Mouse (Mus musculus): ENCODE measurements around the gene Dnah8. TPM values are rescaled to one million over a fixed set of nuclear protein-coding genes. Genes with fewer than 3 reads are reported as not detected.

The Dnah8 gene
- polyA plus RNA-seq, 1 experiment: not detected

GRCm38 (mm10) chr17:30734770-30735169 is 110.6 kb downstream of the Dnah8 start:
- TF ChIP-seq GATA1 (IDR thresholded peaks at IDR 0.05; ENCODE audit: borderline replicate concordance, low read length) (no peak), FLI1 (IDR thresholded peaks at IDR 0.05; ENCODE audit: low read length) (no peak)
- H3K4me1 ChIP-seq: no peaks in the 10 kb centered on the region
- no peak overlapping the region for H3K4me3 ChIP-seq (replicated peaks)
- H3K36me3 ChIP-seq (replicated peaks; ENCODE audit: low read length): no peaks in the 10 kb centered on the region
- peaks cover 44% of the 10 kb centered on the region for H3K9me3 ChIP-seq
- H3K27me3 ChIP-seq (replicated peaks): no peaks in the 10 kb centered on the region

- Histone ChIP-seq H3K36me3 (replicated peaks; ENCODE audit: low read length) (no peaks in the 10 kb centered on the region), H3K9me3 (peaks cover 48% of the 10 kb centered on the region), H3K4me1 (no peaks in the 10 kb centered on the region), H3K4me3 (replicated peaks) (no peak overlapping the region), H3K27me3 (replicated peaks) (no peaks in the 10 kb centered on the region)
- TF ChIP-seq GATA1 (IDR thresholded peaks at IDR 0.05; ENCODE audit: borderline replicate concordance, low read length) (no peak), FLI1 (IDR thresholded peaks at IDR 0.05; ENCODE audit: low read length) (no peak)
Observed at GRCm38 (mm10) chr17:30735454-30735853, 111.3 kb downstream of the Dnah8 start.

- Histone ChIP-seq H3K4me1 (no peaks in the 10 kb centered on the region), H3K4me3 (replicated peaks) (no peak overlapping the region), H3K36me3 (replicated peaks; ENCODE audit: low read length) (no peaks in the 10 kb centered on the region), H3K9me3 (peaks cover 48% of the 10 kb centered on the region), H3K27me3 (replicated peaks) (no peaks in the 10 kb centered on the region)
- TF ChIP-seq FLI1 (IDR thresholded peaks at IDR 0.05; ENCODE audit: low read length) (no peak), GATA1 (IDR thresholded peaks at IDR 0.05; ENCODE audit: borderline replicate concordance, low read length) (no peak)
Observed at GRCm38 (mm10) chr17:30737797-30738196, 113.6 kb downstream of the Dnah8 start.

GRCm38 (mm10) chr17:30739769-30740168 is 115.6 kb downstream of the Dnah8 start:
- Histone ChIP-seq H3K36me3 (replicated peaks; ENCODE audit: low read length) (no peaks in the 10 kb centered on the region), H3K27me3 (replicated peaks) (peaks cover 5% of the 10 kb centered on the region), H3K9me3 (peaks cover 46% of the 10 kb centered on the region), H3K4me1 (no peaks in the 10 kb centered on the region), H3K4me3 (replicated peaks) (no peak overlapping the region)
- TF ChIP-seq FLI1 (IDR thresholded peaks at IDR 0.05; ENCODE audit: low read length): no peak
- TF ChIP-seq GATA1 (IDR thresholded peaks at IDR 0.05; ENCODE audit: borderline replicate concordance, low read length): no peak

- TF ChIP-seq FLI1 (IDR thresholded peaks at IDR 0.05; ENCODE audit: low read length): no peak
- TF ChIP-seq GATA1 (IDR thresholded peaks at IDR 0.05; ENCODE audit: borderline replicate concordance, low read length): no peak
Observed at GRCm38 (mm10) chr17:30743947-30744346, 119.8 kb downstream of the Dnah8 start.

GRCm38 (mm10) chr17:30746056-30747024 is 122.2 kb downstream of the Dnah8 start:
- no peaks in the 10 kb centered on the region for H3K36me3 ChIP-seq (replicated peaks; ENCODE audit: low read length)
- H3K4me1 ChIP-seq: no peaks in the 10 kb centered on the region
- peaks cover 11% of the 10 kb centered on the region for H3K9me3 ChIP-seq
- H3K27me3 ChIP-seq (replicated peaks): peaks cover 12% of the 10 kb centered on the region
- H3K4me3 ChIP-seq (replicated peaks): no peak overlapping the region
- TF ChIP-seq FLI1 (IDR thresholded peaks at IDR 0.05; ENCODE audit: low read length): no peak
- TF ChIP-seq GATA1 (IDR thresholded peaks at IDR 0.05; ENCODE audit: borderline replicate concordance, low read length): no peak

More at GRCm38 (mm10) chr17:30743947-30744346, 119.8 kb downstream of the Dnah8 start:
- Histone ChIP-seq H3K36me3 (replicated peaks; ENCODE audit: low read length) (no peaks in the 10 kb centered on the region), H3K27me3 (replicated peaks) (peaks cover 12% of the 10 kb centered on the region), H3K4me1 (no peaks in the 10 kb centered on the region), H3K9me3 (peaks cover 19% of the 10 kb centered on the region), H3K4me3 (replicated peaks) (peak overlapping the region; percentile 24)

- peaks cover 10% of the 10 kb centered on the region for H3K27me3 ChIP-seq (replicated peaks)
- no peak for TF ChIP-seq FLI1 (IDR thresholded peaks at IDR 0.05; ENCODE audit: low read length)
- no peak for TF ChIP-seq GATA1 (IDR thresholded peaks at IDR 0.05; ENCODE audit: borderline replicate concordance, low read length)
- no peaks in the 10 kb centered on the region for H3K36me3 ChIP-seq (replicated peaks; ENCODE audit: low read length)
- no peak overlapping the region for H3K4me3 ChIP-seq (replicated peaks)
- peaks cover 31% of the 10 kb centered on the region for H3K9me3 ChIP-seq
- no peaks in the 10 kb centered on the region for H3K4me1 ChIP-seq
Observed at GRCm38 (mm10) chr17:30749391-30749790, 125.2 kb downstream of the Dnah8 start.

- H3K36me3 ChIP-seq (replicated peaks; ENCODE audit: low read length): no peaks in the 10 kb centered on the region
- TF ChIP-seq GATA1 (IDR thresholded peaks at IDR 0.05; ENCODE audit: borderline replicate concordance, low read length): no peak
- H3K9me3 ChIP-seq: peaks cover 33% of the 10 kb centered on the region
- H3K27me3 ChIP-seq (replicated peaks): peaks cover 7% of the 10 kb centered on the region
- H3K4me1 ChIP-seq: no peaks in the 10 kb centered on the region
- H3K4me3 ChIP-seq (replicated peaks): no peak overlapping the region
Observed at GRCm38 (mm10) chr17:30750269-30750668, 126.1 kb downstream of the Dnah8 start.

GRCm38 (mm10) chr17:30752370-30752818 is 128.2 kb downstream of the Dnah8 start:
- Histone ChIP-seq H3K36me3 (replicated peaks; ENCODE audit: low read length) (no peaks in the 10 kb centered on the region), H3K9me3 (peaks cover 51% of the 10 kb centered on the region), H3K27me3 (replicated peaks) (peaks cover 2% of the 10 kb centered on the region), H3K4me1 (no peaks in the 10 kb centered on the region), H3K4me3 (replicated peaks) (no peak overlapping the region)
- TF ChIP-seq GATA1 (IDR thresholded peaks at IDR 0.05; ENCODE audit: borderline replicate concordance, low read length): no peak
- no peak for TF ChIP-seq FLI1 (IDR thresholded peaks at IDR 0.05; ENCODE audit: low read length)

GRCm38 (mm10) chr17:30753201-30753600 is 129.0 kb downstream of the Dnah8 start:
- H3K4me1 ChIP-seq: no peaks in the 10 kb centered on the region
- peaks cover 55% of the 10 kb centered on the region for H3K9me3 ChIP-seq
- H3K36me3 ChIP-seq (replicated peaks; ENCODE audit: low read length): no peaks in the 10 kb centered on the region
- TF ChIP-seq GATA1 (IDR thresholded peaks at IDR 0.05; ENCODE audit: borderline replicate concordance, low read length): no peak
- TF ChIP-seq FLI1 (IDR thresholded peaks at IDR 0.05; ENCODE audit: low read length): no peak
- no peak overlapping the region for H3K4me3 ChIP-seq (replicated peaks)
- peaks cover 2% of the 10 kb centered on the region for H3K27me3 ChIP-seq (replicated peaks)

Measured in megakaryocyte, embryonic 14.5 days (primary cell).